Mouse (Mus musculus): ENCODE data around the gene Tnfrsf9. TPM values are rescaled to one million over a fixed set of nuclear protein-coding genes. Genes with fewer than 3 reads are reported as not detected.

Gene Tnfrsf9
- total and polyA plus RNA-seq, 3 experiments: 0.14 TPM; not detected in 2

GRCm38 (mm10) chr4:150915181-150915906, 982 bp downstream of the Tnfrsf9 start:
- peak; percentile 72 for DNase-seq (ENCODE audit: low read depth, low spot score)
- TF ChIP-seq GATA1 (IDR thresholded peaks at IDR 0.05; ENCODE audit: low read depth, low read length) (no peak), MAFK (IDR thresholded peaks at IDR 0.05; ENCODE audit: borderline replicate concordance, low read depth, low read length) (no peak), CHD1 (IDR thresholded peaks at IDR 0.05; ENCODE audit: low read depth, low read length) (no peak), TCF12 (IDR thresholded peaks at IDR 0.05; ENCODE audit: low read depth, low read length) (no peak), TBP (IDR thresholded peaks at IDR 0.05; ENCODE audit: low read depth, low read length) (0 out of 2 replicates have a peak, but pooled peaks have one; percentile 8), TAL1 (IDR thresholded peaks at IDR 0.05; ENCODE audit: low read length) (no peak), ZKSCAN1 (IDR thresholded peaks at IDR 0.05; ENCODE audit: low read depth, low read length) (no peak), RAD21 (IDR thresholded peaks at IDR 0.05; ENCODE audit: low read depth, low read length) (no peak), NRF1 (IDR thresholded peaks at IDR 0.05; ENCODE audit: insufficient read depth, low read depth, low read length, poor library complexity, severe bottlenecking) (no peak), MYC (IDR thresholded peaks at IDR 0.05; ENCODE audit: low read depth, low read length) (0 out of 2 replicates have a peak, but pooled peaks have one; percentile 38), POLR2AphosphoS2 (IDR thresholded peaks at IDR 0.05; ENCODE audit: low read length) (no peak), ZNF384 (IDR thresholded peaks at IDR 0.05; ENCODE audit: low read depth, low read length) (no peak), MXI1 (IDR thresholded peaks at IDR 0.05; ENCODE audit: low read depth, low read length) (no peak), EP300 (IDR thresholded peaks at IDR 0.05; ENCODE audit: low read depth in 1 of 2, low read length in 2 of 2) (no peak), GABPA (IDR thresholded peaks at IDR 0.05; ENCODE audit: low read depth, low read length) (no peak), SIN3A (IDR thresholded peaks at IDR 0.05; ENCODE audit: low read length) (peak; percentile 6; the same call in 1 of the 2 replicates), USF2 (IDR thresholded peaks at IDR 0.05; ENCODE audit: borderline replicate concordance in 1 of 2, insufficient read depth in 1 of 2, low read depth in 1 of 2, low read length in 2 of 2) (no peak), MYB (IDR thresholded peaks at IDR 0.05; ENCODE audit: low read depth, low read length) (no peak), KAT2A (conservative IDR thresholded peaks at IDR 0.05; ENCODE audit: low read depth, low read length) (no peak), ETS1 (IDR thresholded peaks at IDR 0.05; ENCODE audit: low read depth, low read length) (0 out of 2 replicates have a peak, but pooled peaks have one; percentile 44), MAZ (IDR thresholded peaks at IDR 0.05; ENCODE audit: low read depth, low read length) (no peak)
- Histone ChIP-seq H3K36me3 (ENCODE audit: control insufficient read depth in 1 of 2, insufficient read depth in 2 of 2, low read length in 2 of 2) (peaks cover 0 to 12% of the 10 kb centered on the region in 2 experiments; a peak in 2 of 4 replicates), H3K9ac (ENCODE audit: control insufficient read depth, low read depth, low read length, poor library complexity, severe bottlenecking) (peak overlapping the region; percentile 84), H3K79me2 (ENCODE audit: control insufficient read depth, insufficient read depth, low read length, poor library complexity) (no peaks in the 10 kb centered on the region; the same call in 1 of the 2 replicates), H3K4me3 (ENCODE audit: control insufficient read depth in 1 of 2, insufficient read depth in 1 of 2, low read depth in 2 of 2, low read length in 2 of 2) (peak overlapping the region; percentile 59 to 76), H3K27ac (ENCODE audit: control insufficient read depth, low read depth, low read length) (peak overlapping the region; percentile 74), H3K9me3 (replicated peaks; ENCODE audit: insufficient read depth, low read length) (no peaks in the 10 kb centered on the region), H3K4me1 (ENCODE audit: control insufficient read depth in 1 of 2, insufficient read depth in 2 of 2, low read length in 2 of 2) (peaks cover 8 to 22% of the 10 kb centered on the region in 2 experiments), H3K27me3 (ENCODE audit: control insufficient read depth in 1 of 2, insufficient read depth in 2 of 2, low read length in 2 of 2) (no peaks in the 10 kb centered on the region)
